Mouse (Mus musculus) bone marrow, adult 2 months (tissue): ENCODE data around the gene Aimp2.

Experiments
- CTCF ChIP-seq: fragments of 200-500 bp; IDR thresholded peaks from 2 replicates; pipeline ENCODE4 v1.5.1; 2011; ENCODE audit warnings: low read length, control low read depth; ENCODE audit not compliant: control insufficient read depth, insufficient read depth
- POLR2A ChIP-seq: fragments of 200-500 bp; IDR thresholded peaks from 2 replicates; pipeline ENCODE4 v1.6.1; 2011; ENCODE audit warnings: low read depth, mild to moderate bottlenecking, control low read depth, low read length, borderline replicate concordance; ENCODE audit not compliant: control insufficient read depth

GRCm38 (mm10) chr5:143918120-143918519 is 8.5 kb upstream of the Aimp2 start:
- TF ChIP-seq CTCF (no peak), POLR2A (no peak)
